Mouse (Mus musculus) myocyte (in vitro differentiated cells): ENCODE data around the gene Atp2b2. TPM values are rescaled to one million over a fixed set of nuclear protein-coding genes. Genes with fewer than 3 reads are reported as not detected.

Experiments used
- H3K27me3 ChIP-seq: one replicate; pipeline ENCODE4 v1.6.1; 2011; ENCODE audit not compliant: control insufficient read depth, insufficient read depth, insufficient read length
- H3K36me3 ChIP-seq: one replicate; pipeline ENCODE4 v1.6.1; 2011; ENCODE audit not compliant: control insufficient read depth, insufficient read depth
- H3K4me2 ChIP-seq: one replicate; pipeline ENCODE4 v1.6.1; 2011; ENCODE audit warnings: low read depth, control low read depth
- H3K4me3 ChIP-seq: one replicate; pipeline ENCODE4 v1.5.1; 2011; ENCODE audit warnings: mild to moderate bottlenecking, control low read depth, moderate library complexity
- H3K79me2 ChIP-seq: one replicate; pipeline ENCODE4 v1.6.1; 2011; ENCODE audit not compliant: control insufficient read depth, insufficient read depth
- H3ac ChIP-seq: one replicate; pipeline ENCODE4 v1.6.1; 2011; ENCODE audit not compliant: control insufficient read depth, insufficient read length
- CEBPB ChIP-seq: IDR thresholded peaks from 2 replicates; pipeline ENCODE4 v1.6.1; 2011; ENCODE audit warnings: mild to moderate bottlenecking, moderate library complexity; ENCODE audit not compliant: poor library complexity, insufficient read depth, severe bottlenecking
- E2F4 ChIP-seq: IDR thresholded peaks from one replicate; pipeline ENCODE4 v1.6.1; 2011; ENCODE audit warnings: mild to moderate bottlenecking, control low read depth, moderate library complexity; ENCODE audit not compliant: insufficient read depth
- MAX ChIP-seq: IDR thresholded peaks from one replicate; pipeline ENCODE4 v1.6.1; 2011; ENCODE audit warnings: low read depth, mild to moderate bottlenecking, control low read depth
- MYOD1 ChIP-seq, 3 experiments: IDR thresholded peaks; one replicate each; pipeline ENCODE4 v1.6.1; 2011; ENCODE audit warnings: control low read depth in 2 of 3, low read depth in 2 of 3, mild to moderate bottlenecking in 2 of 3, moderate library complexity in 1 of 3; ENCODE audit not compliant: insufficient read length in 2 of 3, control insufficient read depth in 1 of 3
- MYOG ChIP-seq, 3 experiments: IDR thresholded peaks; one replicate each; pipeline ENCODE4 v1.6.1; 2011; ENCODE audit warnings: control low read depth in 2 of 3, low read depth in 2 of 3, mild to moderate bottlenecking in 2 of 3; ENCODE audit not compliant: insufficient read length in 2 of 3, control insufficient read depth in 1 of 3, insufficient read depth in 1 of 3
- POLR2A ChIP-seq: IDR thresholded peaks from one replicate; pipeline ENCODE4 v1.6.1; 2011; ENCODE audit warnings: low read depth, mild to moderate bottlenecking, control low read depth, moderate library complexity; ENCODE audit not compliant: insufficient read length
- POLR2AphosphoS2 ChIP-seq: IDR thresholded peaks from one replicate; pipeline ENCODE4 v1.6.1; 2011; ENCODE audit warnings: low read depth, control low read depth; ENCODE audit not compliant: insufficient read length
- REST ChIP-seq: IDR thresholded peaks from one replicate; pipeline ENCODE4 v1.6.1; 2011; ENCODE audit warnings: mild to moderate bottlenecking, control low read depth, moderate library complexity; ENCODE audit not compliant: insufficient read depth, insufficient read length
- SRF ChIP-seq: IDR thresholded peaks from one replicate; pipeline ENCODE4 v1.6.1; 2011; ENCODE audit warnings: low read depth; ENCODE audit not compliant: control insufficient read depth, insufficient read length
- TCF12 ChIP-seq: IDR thresholded peaks from one replicate; pipeline ENCODE4 v1.6.1; 2011; ENCODE audit warnings: mild to moderate bottlenecking, control low read depth; ENCODE audit not compliant: poor library complexity, insufficient read depth, severe bottlenecking
- TCF3 ChIP-seq: IDR thresholded peaks from one replicate; pipeline ENCODE4 v1.6.1; 2011; ENCODE audit warnings: low read depth, control low read depth; ENCODE audit not compliant: insufficient read length
- USF1 ChIP-seq: IDR thresholded peaks from one replicate; pipeline ENCODE4 v1.6.1; 2011; ENCODE audit warnings: low read depth, mild to moderate bottlenecking, control low read depth, moderate library complexity
- polyA plus RNA-seq: library from polyadenylated mRNA; unstranded; fragments of >200 nt; fragmentation: generic; extraction: Trizol; gene quantifications from one replicate; pipeline ENCODE4 v1.2.1, GENCODE M21; 2012; ENCODE audit warnings: missing spikeins

The Atp2b2 gene
- polyA plus RNA-seq, 1 experiment, result not detected

DNA sequence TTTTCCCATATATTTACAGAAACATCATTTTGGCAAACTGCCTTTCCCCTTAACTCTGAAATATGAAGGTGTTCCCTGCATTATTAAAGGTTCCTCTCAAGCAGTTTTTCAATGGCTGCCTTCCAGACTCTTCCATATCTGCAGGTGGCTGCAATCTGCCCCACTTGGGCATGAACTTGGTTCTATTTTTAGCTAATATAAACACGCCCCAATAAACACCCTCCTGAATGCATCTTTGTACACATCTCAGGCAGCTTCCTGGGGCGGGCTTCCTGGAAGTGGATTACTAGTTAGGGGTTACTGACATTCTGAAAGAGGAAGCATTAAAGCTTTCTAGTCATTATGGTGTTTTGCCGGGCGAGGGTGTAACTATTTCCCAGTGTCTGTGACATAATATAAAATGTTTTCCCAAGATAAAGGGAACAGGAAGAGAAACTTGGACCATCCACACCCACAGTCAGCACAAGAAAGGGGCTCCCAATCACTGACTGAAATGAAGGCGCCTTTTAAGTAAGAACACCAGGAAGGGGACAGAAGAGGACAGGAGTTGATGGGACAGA lies 64.2 kb downstream of the Atp2b2 start:
- Histone ChIP-seq H3K27me3 (no peaks in the 10 kb centered on the region), H3K4me2 (no peak overlapping the region), H3K4me3 (no peak overlapping the region), H3ac (no peak overlapping the region), H3K36me3 (no peaks in the 10 kb centered on the region), H3K79me2 (no peaks in the 10 kb centered on the region)
- TF ChIP-seq MYOD1 (IDR thresholded peaks at IDR 0.05; ENCODE audit: control insufficient read depth in 1 of 3, insufficient read length in 2 of 3, low read depth in 2 of 3), result no peak
- TF ChIP-seq POLR2AphosphoS2, result no peak
- no peak for TF ChIP-seq TCF3
- no peak for TF ChIP-seq E2F4
- no peak for TF ChIP-seq MYOG (IDR thresholded peaks at IDR 0.05; ENCODE audit: control insufficient read depth in 1 of 3, insufficient read depth in 1 of 3, insufficient read length in 2 of 3, low read depth in 2 of 3)
- TF ChIP-seq REST, result no peak
- TF ChIP-seq CEBPB, result no peak
- TF ChIP-seq MAX, result no peak
- TF ChIP-seq TCF12, result no peak
- TF ChIP-seq POLR2A, result no peak
- no peak for TF ChIP-seq USF1

DNA sequence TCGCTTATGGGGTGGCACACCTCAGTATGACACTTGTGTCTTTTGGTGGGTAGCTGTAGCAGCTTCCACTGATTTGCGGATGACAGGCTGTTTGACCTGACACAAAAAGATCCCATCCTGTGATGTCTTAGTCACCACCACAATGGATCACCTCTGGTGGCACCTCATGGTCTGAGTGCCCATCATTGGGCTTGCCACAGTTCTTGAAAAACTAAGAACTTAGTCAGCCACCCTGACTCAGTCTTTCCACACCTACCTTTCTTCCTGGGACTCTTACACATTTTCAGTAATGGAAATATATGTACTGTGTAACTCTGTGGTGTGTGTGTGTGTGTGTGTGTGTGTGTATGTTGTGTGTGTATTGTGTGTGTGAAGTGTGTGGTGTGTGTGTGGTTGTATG lies 71.5 kb downstream of the Atp2b2 start:
- no peaks in the 10 kb centered on the region for H3K79me2 ChIP-seq
- H3K4me2 ChIP-seq, result no peak overlapping the region
- no peak overlapping the region for H3K4me3 ChIP-seq
- H3K27me3 ChIP-seq, result no peaks in the 10 kb centered on the region
- no peaks in the 10 kb centered on the region for H3K36me3 ChIP-seq
- TF ChIP-seq E2F4 (no peak), TCF12 (no peak), POLR2A (no peak), SRF (no peak), POLR2AphosphoS2 (no peak), MYOG (IDR thresholded peaks at IDR 0.05; ENCODE audit: control insufficient read depth in 1 of 3, insufficient read depth in 1 of 3, insufficient read length in 2 of 3, low read depth in 2 of 3) (no peak), TCF3 (no peak), MYOD1 (IDR thresholded peaks at IDR 0.05; ENCODE audit: control insufficient read depth in 1 of 3, insufficient read length in 2 of 3, low read depth in 2 of 3) (no peak), REST (no peak), CEBPB (no peak), USF1 (no peak)
- H3ac ChIP-seq, result no peak overlapping the region

GRCm38 (mm10) chr6:113970464-113970863 lies 71.9 kb downstream of the Atp2b2 start:
- no peak overlapping the region for H3K4me2 ChIP-seq
- TF ChIP-seq MAX (no peak), MYOG (IDR thresholded peaks at IDR 0.05; ENCODE audit: control insufficient read depth in 1 of 3, insufficient read depth in 1 of 3, insufficient read length in 2 of 3, low read depth in 2 of 3) (no peak), REST (no peak), USF1 (no peak), SRF (no peak), CEBPB (no peak), POLR2A (no peak), TCF3 (no peak), TCF12 (no peak), MYOD1 (IDR thresholded peaks at IDR 0.05; ENCODE audit: control insufficient read depth in 1 of 3, insufficient read length in 2 of 3, low read depth in 2 of 3) (no peak)
- H3K36me3 ChIP-seq, result no peaks in the 10 kb centered on the region

GRCm38 (mm10) chr6:113969751-113970150 lies 72.7 kb downstream of the Atp2b2 start:
- H3K36me3 ChIP-seq, result no peaks in the 10 kb centered on the region
- H3K4me3 ChIP-seq, result no peak overlapping the region
- no peak overlapping the region for H3K4me2 ChIP-seq
- no peaks in the 10 kb centered on the region for H3K79me2 ChIP-seq
- H3ac ChIP-seq, result no peak overlapping the region
- no peak for TF ChIP-seq MAX
- no peak for TF ChIP-seq E2F4
- TF ChIP-seq POLR2A, result no peak
- TF ChIP-seq TCF12, result no peak
- TF ChIP-seq POLR2AphosphoS2, result no peak
- no peak for TF ChIP-seq REST
- no peak for TF ChIP-seq CEBPB
- H3K27me3 ChIP-seq, result no peaks in the 10 kb centered on the region

More at GRCm38 (mm10) chr6:113970464-113970863, 71.9 kb downstream of the Atp2b2 start:
- H3K27me3 ChIP-seq, result no peaks in the 10 kb centered on the region
- no peaks in the 10 kb centered on the region for H3K79me2 ChIP-seq
- H3K4me3 ChIP-seq, result no peak overlapping the region
- H3ac ChIP-seq, result no peak overlapping the region

- Histone ChIP-seq H3K4me3 (no peak overlapping the region), H3K79me2 (no peaks in the 10 kb centered on the region), H3K4me2 (no peak overlapping the region), H3ac (no peak overlapping the region), H3K36me3 (no peaks in the 10 kb centered on the region), H3K27me3 (no peaks in the 10 kb centered on the region)
- no peak for TF ChIP-seq POLR2A
- peak; percentile 69 for TF ChIP-seq REST
Measured at GRCm38 (mm10) chr6:113962811-113963210, 79.6 kb downstream of the Atp2b2 start.
